Mouse (Mus musculus) layer of hippocampus, adult 2 months (tissue): ENCODE results near the gene Aldh1l1. TPM values are rescaled to one million over a fixed set of nuclear protein-coding genes. Genes with fewer than 3 reads are reported as not detected.
"Not testable (repeated sequence)": the region's sequence is repeated elsewhere in the genome, so short reads cannot be mapped to it uniquely, and the experiment has no call there.

ENCODE experiments used
- DNase-seq, 2 experiments: peaks; one replicate each; pipeline ENCODE4 v3.0.0; 2022; ENCODE audit warnings: low spot score in 2 of 2
- H3K27ac ChIP-seq: fragments of 200-600 bp; 2 replicates; pipeline ENCODE4 v1.8.1; 2022
- H3K4me3 ChIP-seq: fragments of 200-600 bp; 2 replicates; pipeline ENCODE4 v1.8.1; 2022; ENCODE audit warnings: mild to moderate bottlenecking
- CTCF ChIP-seq: fragments of 200-600 bp; conservative IDR thresholded peaks from 2 replicates; pipeline ENCODE4 v1.8.1; 2022; ENCODE audit warnings: antibody characterized with exemption, mild to moderate bottlenecking, moderate library complexity
- total RNA-seq, 2 experiments: library from RNA; stranded (reverse); gene quantifications; 2 replicates each; pipeline ENCODE4 v1.2.3; 2021

Gene Aldh1l1
- total RNA-seq, 2 experiments from 2014 or later = 39.3 to 45.2 TPM

DNA sequence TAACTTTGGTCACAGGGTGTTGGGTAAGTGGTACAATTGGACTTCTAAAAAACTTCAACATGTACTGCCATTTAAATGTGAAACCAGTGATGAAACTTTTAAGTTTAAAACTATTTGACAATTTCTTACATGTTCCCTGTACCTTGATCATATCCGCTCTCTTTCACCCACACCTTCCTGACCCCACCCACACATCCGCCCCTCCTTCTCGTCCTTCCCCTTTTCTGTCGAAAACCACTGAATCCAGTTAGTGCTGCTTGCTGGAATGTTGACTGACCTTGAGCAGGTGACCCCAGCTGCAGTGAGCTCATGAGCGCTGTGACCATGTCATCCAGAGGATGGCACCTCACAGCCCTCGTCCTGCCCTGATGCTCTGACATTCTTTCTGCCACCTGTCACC, 143.3 kb downstream of the Aldh1l1 start:
- DNase-seq = no peak
- TF ChIP-seq CTCF = no peak
- Histone ChIP-seq H3K4me3 (no peak overlapping the region), H3K27ac (no peak overlapping the region)

DNA sequence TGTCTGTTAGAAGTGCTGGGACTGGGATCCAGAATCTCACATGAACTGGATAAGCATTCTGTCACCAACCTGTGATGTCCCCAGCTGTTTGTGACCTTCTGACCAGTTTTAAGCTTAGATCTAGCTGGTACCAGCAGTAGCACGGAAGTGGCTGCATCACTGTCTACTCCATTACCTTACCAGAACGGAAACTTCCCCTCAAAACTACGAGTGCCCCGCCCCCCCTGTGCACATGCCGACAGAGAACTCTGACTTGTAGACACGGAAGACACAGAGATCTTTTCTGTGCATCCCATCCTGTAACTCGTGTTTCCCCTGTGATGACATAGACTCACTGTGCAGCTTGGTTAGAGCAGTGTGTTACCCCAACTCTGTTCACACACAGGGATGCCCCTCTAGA, 144.2 kb downstream of the Aldh1l1 start:
- TF ChIP-seq CTCF = no peak
- Histone ChIP-seq H3K4me3 (no peak overlapping the region), H3K27ac (no peak overlapping the region)
- no peak for DNase-seq

DNA sequence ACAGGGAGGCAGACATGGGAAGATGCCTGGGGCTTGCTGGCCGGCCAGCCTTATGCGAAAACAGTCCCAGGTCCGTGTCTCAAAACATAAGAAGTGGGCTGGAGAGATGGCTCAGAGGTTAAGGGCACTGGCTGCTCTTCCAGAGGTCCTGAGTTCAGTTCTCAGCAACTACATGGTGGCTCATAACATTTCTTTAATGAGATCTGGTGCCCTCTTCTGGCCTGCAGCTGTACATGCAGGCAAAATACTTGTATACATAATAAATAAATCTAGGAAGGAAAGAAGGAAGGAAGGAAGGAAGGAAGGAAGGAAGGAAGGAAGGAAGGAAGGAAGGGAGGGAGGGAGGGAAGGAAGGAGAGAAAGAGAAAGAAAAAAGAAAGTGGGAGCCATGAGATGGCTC, 146.3 kb downstream of the Aldh1l1 start:
- H3K4me3 ChIP-seq, DNase-seq, H3K27ac ChIP-seq: not testable (repeated sequence)
- peak; percentile 59 for TF ChIP-seq CTCF

DNA sequence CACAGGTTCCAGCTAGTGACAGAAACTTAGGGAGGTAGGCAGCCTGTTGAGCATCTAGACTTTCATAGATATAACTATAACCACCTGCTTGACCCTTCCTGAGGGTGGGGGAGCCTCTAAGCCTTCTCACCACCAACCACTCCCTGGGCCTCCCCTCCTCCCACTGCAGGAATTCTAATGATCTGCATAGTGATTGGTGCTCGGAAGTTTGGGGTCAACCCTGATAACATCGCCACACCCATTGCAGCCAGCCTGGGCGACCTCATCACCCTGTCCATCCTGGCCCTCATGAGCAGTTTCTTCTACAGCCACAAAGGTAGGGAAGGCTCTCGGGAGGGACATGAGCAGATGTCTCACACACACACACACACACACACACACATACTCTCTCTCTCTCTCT, 148.9 kb downstream of the Aldh1l1 start:
- no peak for DNase-seq
- Histone ChIP-seq H3K27ac (no peak overlapping the region), H3K4me3 (no peak overlapping the region)
- no peak for TF ChIP-seq CTCF

DNA sequence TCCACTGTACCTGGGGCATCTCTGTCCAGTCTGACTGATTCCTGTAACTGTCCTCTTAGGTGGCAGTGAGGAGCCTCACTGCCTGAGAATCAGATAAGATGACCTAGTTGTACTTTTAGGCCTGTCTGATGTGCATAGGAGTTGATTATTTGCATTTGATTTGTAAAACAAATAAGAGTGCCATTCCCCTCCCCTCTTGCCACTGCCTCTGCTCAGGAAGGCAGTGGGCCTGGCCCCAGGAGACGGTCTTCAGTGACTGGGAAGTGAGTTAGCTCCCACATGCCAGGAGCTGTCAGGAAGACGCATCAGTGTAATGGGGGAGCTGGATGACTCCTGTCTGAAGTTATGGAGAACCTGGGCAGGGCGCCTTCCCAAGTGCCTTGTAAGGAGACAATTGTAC, 149.4 kb downstream of the Aldh1l1 start:
- TF ChIP-seq CTCF = no peak
- Histone ChIP-seq H3K4me3 (no peak overlapping the region), H3K27ac (no peak overlapping the region)
- DNase-seq = no peak

DNA sequence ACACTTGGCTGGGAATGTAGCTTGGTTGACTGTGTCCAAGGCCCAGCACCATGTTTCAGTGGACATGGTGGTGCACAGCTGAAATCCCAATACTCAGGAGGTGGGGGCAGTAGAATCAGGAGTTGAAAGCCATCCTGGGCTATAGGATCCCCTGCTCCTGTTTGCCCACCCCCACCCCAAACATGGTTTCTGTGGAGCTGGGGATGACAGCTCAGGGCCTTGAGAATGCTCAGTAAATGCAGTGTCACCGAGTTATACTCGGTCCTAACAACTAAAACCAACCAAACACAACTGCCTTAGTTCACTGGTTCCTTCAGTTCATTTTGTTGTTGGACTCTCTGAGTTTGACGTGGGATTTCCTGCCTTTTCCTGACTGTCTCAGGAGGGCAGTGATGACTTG, 156.8 kb downstream of the Aldh1l1 start:
- Histone ChIP-seq H3K27ac (no peak overlapping the region), H3K4me3 (no peak overlapping the region)
- no peak for DNase-seq
- TF ChIP-seq CTCF = no peak

DNA sequence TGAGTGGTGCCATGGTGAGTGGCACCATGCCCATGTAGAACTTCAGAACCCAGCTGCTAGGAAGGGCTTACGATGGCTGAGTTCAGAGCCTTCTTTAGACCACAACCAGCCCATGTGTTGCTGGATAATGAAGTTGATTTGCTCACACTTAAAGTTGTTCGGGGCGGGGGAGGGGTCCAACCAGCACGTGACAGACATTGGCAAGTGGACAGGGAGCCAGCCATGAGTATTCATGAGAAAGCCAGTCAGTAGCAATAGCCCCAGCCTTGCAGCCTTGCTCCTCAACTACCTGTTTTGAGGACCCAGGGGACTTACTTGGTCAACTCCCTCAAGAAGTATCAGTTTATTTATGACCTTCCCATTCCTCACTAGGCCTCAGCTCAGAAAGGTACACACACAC, 158.7 kb downstream of the Aldh1l1 start:
- TF ChIP-seq CTCF = no peak

DNA sequence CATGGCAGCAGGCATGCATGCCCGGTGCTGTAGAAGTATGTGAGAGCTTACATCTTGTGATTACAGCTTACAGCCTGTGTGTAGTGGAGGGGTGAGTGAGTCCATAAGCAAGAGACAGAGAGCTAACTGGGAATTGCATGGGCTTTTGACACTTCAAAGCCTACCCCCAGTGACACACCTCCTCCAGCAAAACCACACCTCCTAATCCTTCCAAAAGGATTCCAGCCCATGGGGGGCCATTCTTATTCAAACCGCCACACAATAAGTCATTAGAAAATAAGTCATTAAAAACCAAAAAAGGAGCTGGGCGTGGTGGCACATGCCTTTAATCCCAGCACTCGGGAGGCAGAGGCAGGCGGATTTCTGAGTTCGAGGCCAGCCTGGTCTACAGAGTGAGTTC, 162.2 kb downstream of the Aldh1l1 start:
- H3K4me3 ChIP-seq = no peak overlapping the region
- no peak for DNase-seq
- no peak overlapping the region for H3K27ac ChIP-seq
- no peak for TF ChIP-seq CTCF

More for the DNA sequence above, 158.7 kb downstream of the Aldh1l1 start:
- Histone ChIP-seq H3K27ac (no peak overlapping the region), H3K4me3 (no peak overlapping the region)
- DNase-seq = no peak

DNA sequence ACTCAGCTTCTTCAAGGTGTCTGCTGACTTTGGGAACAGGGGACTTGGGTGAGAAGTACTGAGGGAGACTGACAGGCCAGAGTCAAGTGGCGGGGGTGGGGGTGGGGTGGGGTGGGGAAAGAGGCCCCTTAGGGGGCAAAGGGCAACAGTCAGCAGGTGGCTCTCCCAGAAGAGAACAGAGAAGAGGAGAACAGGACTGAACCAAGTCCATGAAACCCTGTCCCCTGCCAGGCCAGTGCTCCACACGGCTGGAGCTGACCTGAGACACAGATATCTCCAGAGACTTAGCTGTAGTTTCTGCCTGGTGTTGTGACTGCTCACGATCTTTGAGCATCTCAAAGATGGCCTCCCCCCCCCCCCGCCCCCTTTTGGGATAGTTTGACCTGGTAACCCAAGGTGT, 163.1 kb downstream of the Aldh1l1 start:
- DNase-seq = no peak
- no peak for TF ChIP-seq CTCF
- no peak overlapping the region for H3K4me3 ChIP-seq

More for the DNA sequence above, 163.1 kb downstream of the Aldh1l1 start:
- H3K27ac ChIP-seq = no peak overlapping the region

Other genes starting within 250 kb of the Aldh1l1 start
- gene Vmn1r54, start 240.1 kb upstream of the Aldh1l1 start, total RNA-seq = not detected
- gene BC048671, start 185.2 kb upstream of the Aldh1l1 start, total RNA-seq = not detected
- gene Chst13, start 161.2 kb upstream of the Aldh1l1 start, total RNA-seq = not detected
- not detected for gene Uroc1, start 153.1 kb upstream of the Aldh1l1 start, total RNA-seq
- 10 to 100 TPM; 29.5 to 29.9 TPM for gene Zxdc, start 116.9 kb upstream of the Aldh1l1 start, total RNA-seq
- 10 to 100 TPM; 16.3 to 18.7 TPM for gene Cfap100, start 57.6 kb upstream of the Aldh1l1 start, total RNA-seq
- gene Klf15, start 23.9 kb upstream of the Aldh1l1 start, total RNA-seq = 10 to 100 TPM; 29.9 to 33.8 TPM
- gene Slc41a3, start 118.3 kb downstream of the Aldh1l1 start, total RNA-seq = 1 to 10 TPM; 4.0 to 4.1 TPM